In genomic region chr12:100529172-100529571, GRCm38 (mm10) we compare ENCODE assay signal across 8 mouse cellular contexts. TPM values are rescaled to one million over a fixed set of nuclear protein-coding genes. Genes with fewer than 3 reads are reported as not detected.
A peak's percentile ranks its signal among the peaks of the same experiment; 100 is the strongest.
DNase-seq lines count a peak whose midpoint lies in the region; ATAC-seq lines count a peak whose summit lies in the region.

No protein-coding gene starts in this region.

- H3K4me3 ChIP-seq in liver, embryonic 11.5 days (ENCODE audit: low read depth, low read length), result no peak overlapping the region
- H3K4me3 ChIP-seq in kidney, embryonic 14.5 days (ENCODE audit: low read length), result no peak overlapping the region
- H3K4me3 ChIP-seq in neural tube, embryonic 12.5 days, result no peak overlapping the region

- no peaks in the 10 kb centered on the region for H3K9me3 ChIP-seq in liver, embryonic 11.5 days (ENCODE audit: control insufficient read depth, low read length)
- H3K9me3 ChIP-seq in kidney, embryonic 14.5 days (ENCODE audit: control insufficient read depth, low read length), result no peaks in the 10 kb centered on the region
- H3K9me3 ChIP-seq in neural tube, embryonic 12.5 days, result no peaks in the 10 kb centered on the region

- H3K36me3 ChIP-seq in liver, embryonic 11.5 days (ENCODE audit: control insufficient read depth, insufficient read depth, low read length), result no peaks in the 10 kb centered on the region
- no peaks in the 10 kb centered on the region for H3K36me3 ChIP-seq in kidney, embryonic 14.5 days (ENCODE audit: control insufficient read depth, insufficient read depth, low read length)
- H3K36me3 ChIP-seq in neural tube, embryonic 12.5 days, result no peaks in the 10 kb centered on the region

- peaks cover 6% of the 10 kb centered on the region; the same call in 1 of the 2 replicates for H3K4me1 ChIP-seq in liver, embryonic 11.5 days (replicated peaks; ENCODE audit: control insufficient read depth, insufficient read depth, low read length)
- peaks cover 15% of the 10 kb centered on the region; the same call in 1 of the 2 replicates for H3K4me1 ChIP-seq in kidney, embryonic 14.5 days (ENCODE audit: control insufficient read depth, insufficient read depth, low read length)
- peaks cover 20% of the 10 kb centered on the region for H3K4me1 ChIP-seq in neural tube, embryonic 12.5 days

- 38% methylated on average over 8 of the region's 8 CpGs for WGBS in liver, embryonic 11.5 days
- WGBS in kidney, embryonic 14.5 days, result 5% methylated on average over 8 of the region's 8 CpGs
- WGBS in neural tube, embryonic 12.5 days, result 7% methylated on average over 8 of the region's 8 CpGs

- no peaks in the 10 kb centered on the region for H3K27me3 ChIP-seq in liver, embryonic 11.5 days (replicated peaks; ENCODE audit: control insufficient read depth, insufficient read depth, low read length)
- no peaks in the 10 kb centered on the region for H3K27me3 ChIP-seq in kidney, embryonic 14.5 days (ENCODE audit: control insufficient read depth, insufficient read depth, low read length)
- no peaks in the 10 kb centered on the region for H3K27me3 ChIP-seq in neural tube, embryonic 12.5 days (replicated peaks)

- no peak overlapping the region for H3K9ac ChIP-seq in liver, embryonic 11.5 days (ENCODE audit: low read depth, low read length)
- H3K9ac ChIP-seq in kidney, embryonic 14.5 days (ENCODE audit: low read depth, low read length), result no peak overlapping the region
- H3K9ac ChIP-seq in neural tube, embryonic 12.5 days, result no peak overlapping the region

- H3K4me2 ChIP-seq in liver, embryonic 11.5 days, result no peak overlapping the region
- H3K4me2 ChIP-seq in kidney, embryonic 14.5 days (replicated peaks; ENCODE audit: low read depth, low read length), result no peak overlapping the region
- 0 out of 2 replicates have a peak overlapping the region, but pooled peaks have one; percentile 3 for H3K4me2 ChIP-seq in neural tube, embryonic 12.5 days (replicated peaks)

- no peak for ATAC-seq in liver, embryonic 11.5 days (replicated peaks; ENCODE audit: low FRiP score)
- ATAC-seq in kidney, embryonic 14.5 days (ENCODE audit: low FRiP score, low TSS enrichment), result peak; percentile 9; the same call in 1 of the 2 replicates
- no peak for ATAC-seq in neural tube, embryonic 12.5 days (ENCODE audit: low FRiP score, low read depth)

- DNase-seq in liver (peak; percentile 29), NIH3T3 (ENCODE audit: low read depth) (peak; percentile 66)
- DNase-seq in liver, embryonic 11.5 days (ENCODE audit: low spot score), result no peak
- peak; percentile 56 for DNase-seq in gastrocnemius, postnatal 10 days
- DNase-seq in cerebellum, postnatal 25 days, result no peak
- DNase-seq in right cerebral cortex, adult 2 months (ENCODE audit: low spot score in 2 of 2), result no peak

- no peak overlapping the region for H3K27ac ChIP-seq in liver, embryonic 11.5 days (ENCODE audit: low read depth, low read length)
- peak overlapping the region; percentile 38; the same call in 1 of the 2 replicates for H3K27ac ChIP-seq in kidney, embryonic 14.5 days (ENCODE audit: low read depth, low read length)
- no peak overlapping the region for H3K27ac ChIP-seq in neural tube, embryonic 12.5 days

RNA-seq across cellular contexts. Expression of gene Ttc7b, which starts 8.5 kb away (rescaled TPM):
- polyA plus RNA-seq in liver, embryonic 11.5 days (2014; fragmentation: Nextera tagmentation; extraction: Ambion mirVana), result 5.6 and 6.2 TPM in 2 replicates
- total RNA-seq in gastrocnemius, postnatal 10 days (2021), result 10 to 100 TPM; 73.3 to 74.1 TPM
- 6.2 and 7.6 TPM in 2 replicates for polyA plus RNA-seq in kidney, embryonic 14.5 days (2014; fragmentation: Nextera tagmentation; extraction: Ambion mirVana)
- 8.0 and 9.0 TPM in 2 replicates for polyA plus RNA-seq in neural tube, embryonic 12.5 days (2016; fragmentation: Nextera tagmentation; extraction: Ambion mirVana)

Comparison
In these comparisons a context has a peak if more than half of its experiments do, and no peak if none do; other contexts are left out.
1. DNase-seq: peak in liver (single experiment), NIH3T3 (single experiment) and gastrocnemius, postnatal 10 days (single experiment); none in liver, embryonic 11.5 days (single experiment), cerebellum, postnatal 25 days (0 of 2) and right cerebral cortex, adult 2 months (0 of 2).